Mouse (Mus musculus): Measurements from ENCODE around the gene Ccdc187.
A peak's percentile ranks its signal among the peaks of the same experiment; 100 is the strongest.

GRCm38 (mm10) chr2:26312812-26313211 is 18.5 kb upstream of the Ccdc187 start:
- TF ChIP-seq CTCF (conservative IDR thresholded peaks at IDR 0.05; ENCODE audit: insufficient read depth, insufficient read length, low read depth, low read length) (peak; percentile 63), POLR2A (IDR thresholded peaks at IDR 0.05; ENCODE audit: low read depth, low read length) (no peak)

Measured in kidney, adult 2 months (tissue).